Mouse (Mus musculus): ENCODE results near the gene Pde3a. TPM values are rescaled to one million over a fixed set of nuclear protein-coding genes. Genes with fewer than 3 reads are reported as not detected.

Gene Pde3a
- polyA plus RNA-seq, 1 experiment from 2014 or later, result 12.0 TPM

GRCm38 (mm10) chr6:141301750-141302748, 53.0 kb downstream of the Pde3a start:
- no peak for ATAC-seq (ENCODE audit: insufficient number of reproducible peaks, insufficient read depth, low FRiP score, low read depth)
- Histone ChIP-seq H3K4me1 (ENCODE audit: control insufficient read depth, insufficient read depth, low read length) (0 out of 2 replicates have a peak, but pooled peaks cover 4% of the 10 kb centered on the region), H3K4me2 (replicated peaks; ENCODE audit: low read depth, low read length) (no peak overlapping the region), H3K9ac (replicated peaks; ENCODE audit: low read depth, low read length) (no peak overlapping the region), H3K36me3 (ENCODE audit: control insufficient read depth, insufficient read depth, low read length) (no peaks in the 10 kb centered on the region), H3K4me3 (ENCODE audit: low read depth, low read length) (no peak overlapping the region), H3K27ac (ENCODE audit: low read length) (no peak overlapping the region), H3K9me3 (ENCODE audit: control insufficient read depth, low read depth, low read length) (no peaks in the 10 kb centered on the region), H3K27me3 (ENCODE audit: control insufficient read depth, insufficient read depth, low read length) (no peaks in the 10 kb centered on the region)
- WGBS, result 77% methylated on average over 14 of the region's 14 CpGs

GRCm38 (mm10) chr6:141302842-141303241, 53.8 kb downstream of the Pde3a start:
- Histone ChIP-seq H3K27ac (ENCODE audit: low read length) (no peak overlapping the region), H3K27me3 (ENCODE audit: control insufficient read depth, insufficient read depth, low read length) (no peaks in the 10 kb centered on the region), H3K9me3 (ENCODE audit: control insufficient read depth, low read depth, low read length) (no peaks in the 10 kb centered on the region), H3K4me3 (ENCODE audit: low read depth, low read length) (no peak overlapping the region), H3K9ac (replicated peaks; ENCODE audit: low read depth, low read length) (no peak overlapping the region), H3K4me2 (replicated peaks; ENCODE audit: low read depth, low read length) (no peak overlapping the region), H3K36me3 (ENCODE audit: control insufficient read depth, insufficient read depth, low read length) (no peaks in the 10 kb centered on the region), H3K4me1 (ENCODE audit: control insufficient read depth, insufficient read depth, low read length) (0 out of 2 replicates have a peak, but pooled peaks cover 4% of the 10 kb centered on the region)
- 66% methylated on average over 4 of the region's 4 CpGs for WGBS
- ATAC-seq (ENCODE audit: insufficient number of reproducible peaks, insufficient read depth, low FRiP score, low read depth), result no peak

GRCm38 (mm10) chr6:141307326-141307725, 58.3 kb downstream of the Pde3a start:
- H3K27ac ChIP-seq (ENCODE audit: low read length), result no peak overlapping the region
- no peak for ATAC-seq (ENCODE audit: insufficient number of reproducible peaks, insufficient read depth, low FRiP score, low read depth)

GRCm38 (mm10) chr6:141308451-141308850, 59.4 kb downstream of the Pde3a start:
- no peak for ATAC-seq (ENCODE audit: insufficient number of reproducible peaks, insufficient read depth, low FRiP score, low read depth)
- Histone ChIP-seq H3K36me3 (ENCODE audit: control insufficient read depth, insufficient read depth, low read length) (no peaks in the 10 kb centered on the region), H3K9ac (replicated peaks; ENCODE audit: low read depth, low read length) (no peak overlapping the region), H3K4me1 (ENCODE audit: control insufficient read depth, insufficient read depth, low read length) (0 out of 2 replicates have a peak, but pooled peaks cover 7% of the 10 kb centered on the region), H3K9me3 (ENCODE audit: control insufficient read depth, low read depth, low read length) (no peaks in the 10 kb centered on the region), H3K27me3 (ENCODE audit: control insufficient read depth, insufficient read depth, low read length) (no peaks in the 10 kb centered on the region), H3K4me2 (replicated peaks; ENCODE audit: low read depth, low read length) (no peak overlapping the region), H3K27ac (ENCODE audit: low read length) (no peak overlapping the region), H3K4me3 (ENCODE audit: low read depth, low read length) (no peak overlapping the region)
- WGBS, result 65% methylated on average over 2 of the region's 2 CpGs

More at GRCm38 (mm10) chr6:141307326-141307725, 58.3 kb downstream of the Pde3a start:
- Histone ChIP-seq H3K9me3 (ENCODE audit: control insufficient read depth, low read depth, low read length) (no peaks in the 10 kb centered on the region), H3K36me3 (ENCODE audit: control insufficient read depth, insufficient read depth, low read length) (no peaks in the 10 kb centered on the region), H3K9ac (replicated peaks; ENCODE audit: low read depth, low read length) (no peak overlapping the region), H3K4me3 (ENCODE audit: low read depth, low read length) (no peak overlapping the region), H3K27me3 (ENCODE audit: control insufficient read depth, insufficient read depth, low read length) (no peaks in the 10 kb centered on the region), H3K4me2 (replicated peaks; ENCODE audit: low read depth, low read length) (no peak overlapping the region), H3K4me1 (ENCODE audit: control insufficient read depth, insufficient read depth, low read length) (0 out of 2 replicates have a peak, but pooled peaks cover 7% of the 10 kb centered on the region)
- whole genome bisulfite sequencing, result 80% methylated on average over 1 of the region's 1 CpGs

DNA sequence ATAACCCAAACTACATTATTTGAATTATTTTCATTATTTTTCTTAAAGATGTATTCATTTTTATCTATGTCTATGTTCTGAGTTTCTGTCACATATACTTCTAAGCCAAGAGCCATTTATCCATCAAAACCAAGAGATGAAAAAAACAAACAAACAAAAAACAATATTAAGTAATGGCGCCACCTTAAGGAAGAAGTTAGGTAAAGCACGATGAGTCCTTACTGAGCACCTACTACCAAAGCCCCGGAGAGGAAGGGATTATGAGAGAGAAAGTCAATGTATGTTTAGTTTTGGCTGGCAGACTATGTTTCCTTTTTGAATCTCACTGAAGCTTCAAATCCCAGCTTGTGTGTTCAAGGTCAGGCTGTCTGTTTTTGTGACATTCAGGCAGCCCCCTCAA, 60.8 kb downstream of the Pde3a start:
- no peak overlapping the region for H3K9ac ChIP-seq (replicated peaks; ENCODE audit: low read depth, low read length)
- H3K4me2 ChIP-seq (replicated peaks; ENCODE audit: low read depth, low read length), result no peak overlapping the region
- no peak for ATAC-seq (ENCODE audit: insufficient number of reproducible peaks, insufficient read depth, low FRiP score, low read depth)
- H3K27me3 ChIP-seq (ENCODE audit: control insufficient read depth, insufficient read depth, low read length), result no peaks in the 10 kb centered on the region
- H3K27ac ChIP-seq (ENCODE audit: low read length), result no peak overlapping the region
- 29% methylated on average over 3 of the region's 3 CpGs for WGBS
- no peak overlapping the region for H3K4me3 ChIP-seq (ENCODE audit: low read depth, low read length)
- H3K36me3 ChIP-seq (ENCODE audit: control insufficient read depth, insufficient read depth, low read length), result no peaks in the 10 kb centered on the region
- no peaks in the 10 kb centered on the region for H3K9me3 ChIP-seq (ENCODE audit: control insufficient read depth, low read depth, low read length)
- H3K4me1 ChIP-seq (ENCODE audit: control insufficient read depth, insufficient read depth, low read length), result 0 out of 2 replicates have a peak, but pooled peaks cover 7% of the 10 kb centered on the region

- 20% methylated on average over 6 of the region's 6 CpGs for WGBS
- Histone ChIP-seq H3K4me2 (replicated peaks; ENCODE audit: low read depth, low read length) (no peak overlapping the region), H3K27ac (ENCODE audit: low read length) (no peak overlapping the region), H3K4me3 (ENCODE audit: low read depth, low read length) (no peak overlapping the region), H3K27me3 (ENCODE audit: control insufficient read depth, insufficient read depth, low read length) (no peaks in the 10 kb centered on the region), H3K9me3 (ENCODE audit: control insufficient read depth, low read depth, low read length) (no peaks in the 10 kb centered on the region), H3K4me1 (ENCODE audit: control insufficient read depth, insufficient read depth, low read length) (0 out of 2 replicates have a peak, but pooled peaks cover 5% of the 10 kb centered on the region), H3K9ac (replicated peaks; ENCODE audit: low read depth, low read length) (no peak overlapping the region), H3K36me3 (ENCODE audit: control insufficient read depth, insufficient read depth, low read length) (no peaks in the 10 kb centered on the region)
- no peak for ATAC-seq (ENCODE audit: insufficient number of reproducible peaks, insufficient read depth, low FRiP score, low read depth)
These were observed 61.3 kb downstream of the Pde3a start for GRCm38 (mm10) chr6:141310351-141310750.

DNA sequence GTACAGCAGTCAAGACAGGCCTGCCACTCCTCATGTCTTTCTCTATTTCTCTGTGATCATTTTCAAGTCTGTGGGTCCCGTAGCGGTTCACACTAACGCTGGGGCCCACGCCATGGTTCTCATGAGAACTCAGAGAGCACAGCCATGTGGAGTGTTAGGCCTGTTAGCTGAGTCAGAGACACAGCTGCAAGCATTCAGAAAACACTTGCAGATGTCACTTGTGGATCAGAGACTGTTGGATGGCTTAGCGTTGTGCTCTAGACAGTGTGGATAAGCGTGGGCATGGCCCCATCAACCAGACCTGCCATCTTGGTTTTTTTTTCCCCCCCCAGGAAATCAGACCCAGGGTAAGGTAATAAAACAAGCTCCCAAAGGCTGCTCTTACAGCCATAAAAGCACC, 62.5 kb downstream of the Pde3a start:
- H3K27me3 ChIP-seq (ENCODE audit: control insufficient read depth, insufficient read depth, low read length), result no peaks in the 10 kb centered on the region
- H3K9ac ChIP-seq (replicated peaks; ENCODE audit: low read depth, low read length), result no peak overlapping the region
- H3K36me3 ChIP-seq (ENCODE audit: control insufficient read depth, insufficient read depth, low read length), result no peaks in the 10 kb centered on the region
- H3K27ac ChIP-seq (ENCODE audit: low read length), result no peak overlapping the region; the same call in 1 of the 2 replicates
- no peak overlapping the region for H3K4me2 ChIP-seq (replicated peaks; ENCODE audit: low read depth, low read length)
- WGBS, result 65% methylated on average over 6 of the region's 6 CpGs
- H3K4me1 ChIP-seq (ENCODE audit: control insufficient read depth, insufficient read depth, low read length), result 0 out of 2 replicates have a peak, but pooled peaks cover 3% of the 10 kb centered on the region
- no peaks in the 10 kb centered on the region for H3K9me3 ChIP-seq (ENCODE audit: control insufficient read depth, low read depth, low read length)
- H3K4me3 ChIP-seq (ENCODE audit: low read depth, low read length), result no peak overlapping the region
- no peak for ATAC-seq (ENCODE audit: insufficient number of reproducible peaks, insufficient read depth, low FRiP score, low read depth)

GRCm38 (mm10) chr6:141313112-141313511, 64.0 kb downstream of the Pde3a start:
- Histone ChIP-seq H3K27me3 (ENCODE audit: control insufficient read depth, insufficient read depth, low read length) (no peaks in the 10 kb centered on the region), H3K27ac (ENCODE audit: low read length) (no peak overlapping the region), H3K4me1 (ENCODE audit: control insufficient read depth, insufficient read depth, low read length) (0 out of 2 replicates have a peak, but pooled peaks cover 3% of the 10 kb centered on the region), H3K4me3 (ENCODE audit: low read depth, low read length) (no peak overlapping the region), H3K9me3 (ENCODE audit: control insufficient read depth, low read depth, low read length) (no peaks in the 10 kb centered on the region), H3K4me2 (replicated peaks; ENCODE audit: low read depth, low read length) (no peak overlapping the region), H3K36me3 (ENCODE audit: control insufficient read depth, insufficient read depth, low read length) (no peaks in the 10 kb centered on the region), H3K9ac (replicated peaks; ENCODE audit: low read depth, low read length) (no peak overlapping the region)
- no peak for ATAC-seq (ENCODE audit: insufficient number of reproducible peaks, insufficient read depth, low FRiP score, low read depth)
- whole genome bisulfite sequencing, result 90% methylated on average over 4 of the region's 4 CpGs

Data from stomach, embryonic 14.5 days (tissue).